Mouse (Mus musculus): Measurements from ENCODE around the gene Sox30. TPM values are rescaled to one million over a fixed set of nuclear protein-coding genes. Genes with fewer than 3 reads are reported as not detected.

The Sox30 gene
- polyA plus RNA-seq, 1 experiment from 2014 or later: 0.12 TPM

DNA sequence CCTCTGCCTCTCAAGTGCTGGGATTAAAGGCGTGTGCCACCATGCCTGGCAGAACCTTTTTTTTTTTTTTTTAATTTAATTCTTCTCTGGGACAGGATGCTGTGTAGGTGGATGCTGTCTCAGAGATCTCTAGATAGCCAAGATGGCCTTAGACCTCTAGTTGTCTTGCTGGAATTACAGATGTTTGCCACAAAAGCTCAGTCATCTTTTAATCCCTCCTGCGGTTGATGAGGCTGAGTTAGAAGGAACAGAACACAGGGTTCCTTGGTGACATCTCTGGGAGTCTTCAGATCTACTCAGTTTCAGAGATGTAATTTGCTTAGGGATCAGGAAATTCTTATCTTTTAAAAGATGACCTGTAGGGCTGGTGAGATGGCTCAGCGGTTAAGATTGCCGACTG lies 78.8 kb downstream of the Sox30 start:
- Histone ChIP-seq H3K9me3 (replicated peaks) (no peaks in the 10 kb centered on the region), H3K36me3 (peaks cover 4% of the 10 kb centered on the region; the same call in 1 of the 2 replicates), H3K9ac (replicated peaks) (no peak overlapping the region), H3K4me2 (no peak overlapping the region), H3K4me3 (replicated peaks) (no peak overlapping the region), H3K27me3 (replicated peaks) (no peaks in the 10 kb centered on the region), H3K4me1 (peaks cover 30% of the 10 kb centered on the region), H3K27ac (replicated peaks) (no peak overlapping the region)
- no peak for ATAC-seq (ENCODE audit: low FRiP score)
- WGBS: 92% methylated on average over 4 of the region's 4 CpGs

DNA sequence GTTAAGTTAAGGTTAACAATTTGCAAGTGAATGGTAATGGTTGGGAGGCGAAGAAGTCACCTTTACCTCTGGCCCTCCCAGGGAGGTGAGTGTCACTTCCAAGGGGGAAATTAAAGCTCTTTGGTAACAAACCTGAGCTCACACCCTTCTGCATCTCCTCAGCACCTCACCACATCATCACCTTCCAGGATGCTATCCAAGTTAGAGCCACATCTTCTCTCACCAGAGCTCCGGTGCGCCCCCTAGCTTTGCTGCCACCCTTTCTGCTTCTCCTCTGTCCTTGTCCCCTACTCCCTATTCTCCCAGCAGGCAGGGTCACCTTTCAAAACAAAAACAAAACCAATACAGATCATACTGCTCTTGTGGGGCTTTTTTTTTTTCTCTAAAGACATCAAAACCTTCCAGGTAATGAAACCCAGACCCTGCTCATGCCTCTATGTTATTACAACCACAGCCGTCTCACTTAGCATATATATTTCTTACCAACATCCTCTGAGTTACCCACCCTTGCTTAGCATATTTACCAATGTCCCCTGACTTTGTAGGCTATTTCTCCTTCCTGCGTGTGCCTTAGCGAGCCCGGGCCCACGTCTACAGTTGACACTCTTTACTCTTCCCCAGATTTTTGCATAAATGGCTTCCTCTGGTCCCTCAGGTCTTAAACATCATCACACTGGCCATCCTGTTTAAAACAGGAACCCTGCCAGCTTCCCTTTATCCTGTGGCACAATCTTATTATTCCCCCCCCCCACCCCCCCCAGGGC lies 80.0 kb downstream of the Sox30 start:
- no peaks in the 10 kb centered on the region for H3K9me3 ChIP-seq (replicated peaks)
- no peak for ATAC-seq (ENCODE audit: low FRiP score)
- H3K36me3 ChIP-seq: peaks cover 4% of the 10 kb centered on the region; the same call in 1 of the 2 replicates

DNA sequence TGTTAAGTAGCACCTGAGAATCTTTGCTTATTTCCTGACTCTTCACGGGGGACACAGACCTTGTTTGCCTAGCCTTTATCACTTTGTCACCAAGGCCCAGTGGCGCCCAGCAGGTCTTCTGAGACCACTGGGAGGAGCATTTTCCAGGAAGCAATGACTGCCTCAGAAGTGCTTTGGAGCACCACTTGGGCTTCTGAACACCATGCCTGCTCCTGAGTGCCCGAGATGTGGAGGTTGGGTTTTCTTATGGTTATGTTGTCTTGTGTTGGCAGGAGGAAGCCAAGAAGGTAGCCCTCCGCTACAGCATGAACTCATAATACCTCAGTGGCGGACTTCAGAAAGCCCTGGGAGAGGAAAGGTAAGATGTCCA lies 80.5 kb downstream of the Sox30 start:
- H3K4me3 ChIP-seq (replicated peaks): no peak overlapping the region
- H3K4me1 ChIP-seq: peaks cover 33% of the 10 kb centered on the region
- no peaks in the 10 kb centered on the region for H3K27me3 ChIP-seq (replicated peaks)
- 78% methylated on average over 5 of the region's 5 CpGs for WGBS
- no peak overlapping the region for H3K9ac ChIP-seq (replicated peaks)
- H3K36me3 ChIP-seq: peaks cover 4% of the 10 kb centered on the region; the same call in 1 of the 2 replicates
- no peaks in the 10 kb centered on the region for H3K9me3 ChIP-seq (replicated peaks)
- ATAC-seq (ENCODE audit: low FRiP score): no peak
- H3K27ac ChIP-seq (replicated peaks): no peak overlapping the region
- H3K4me2 ChIP-seq: no peak overlapping the region

More for the DNA sequence above, 80.0 kb downstream of the Sox30 start:
- Histone ChIP-seq H3K27ac (replicated peaks) (no peak overlapping the region), H3K9ac (replicated peaks) (no peak overlapping the region), H3K27me3 (replicated peaks) (no peaks in the 10 kb centered on the region), H3K4me1 (peaks cover 33% of the 10 kb centered on the region), H3K4me2 (no peak overlapping the region), H3K4me3 (replicated peaks) (no peak overlapping the region)
- 76% methylated on average over 8 of the region's 8 CpGs for WGBS

- H3K27ac ChIP-seq (replicated peaks): no peak overlapping the region
- H3K27me3 ChIP-seq (replicated peaks): no peaks in the 10 kb centered on the region
- H3K4me1 ChIP-seq: peaks cover 31% of the 10 kb centered on the region
- H3K4me3 ChIP-seq (replicated peaks): no peak overlapping the region
- no peaks in the 10 kb centered on the region for H3K9me3 ChIP-seq (replicated peaks)
- 80% methylated on average over 6 of the region's 6 CpGs for WGBS
- no peak for ATAC-seq (ENCODE audit: low FRiP score)
- H3K36me3 ChIP-seq: peaks cover 4% of the 10 kb centered on the region; the same call in 1 of the 2 replicates
- no peak overlapping the region for H3K9ac ChIP-seq (replicated peaks)
- no peak overlapping the region for H3K4me2 ChIP-seq
Observed at GRCm38 (mm10) chr11:46061776-46062445, 81.8 kb downstream of the Sox30 start.

- H3K4me1 ChIP-seq: peaks cover 25% of the 10 kb centered on the region
- no peak overlapping the region for H3K9ac ChIP-seq (replicated peaks)
- no peak overlapping the region for H3K4me2 ChIP-seq
- H3K27me3 ChIP-seq (replicated peaks): no peaks in the 10 kb centered on the region
- no peak overlapping the region for H3K4me3 ChIP-seq (replicated peaks)
- WGBS: 60% methylated on average over 4 of the region's 4 CpGs
- ATAC-seq (ENCODE audit: low FRiP score): no peak
- H3K27ac ChIP-seq (replicated peaks): no peak overlapping the region
- peaks cover 4% of the 10 kb centered on the region; the same call in 1 of the 2 replicates for H3K36me3 ChIP-seq
- no peaks in the 10 kb centered on the region for H3K9me3 ChIP-seq (replicated peaks)
Observed at GRCm38 (mm10) chr11:46062569-46062968, 82.5 kb downstream of the Sox30 start.

- Histone ChIP-seq H3K27me3 (replicated peaks) (no peaks in the 10 kb centered on the region), H3K27ac (replicated peaks) (no peak overlapping the region), H3K4me3 (replicated peaks) (no peak overlapping the region), H3K9me3 (replicated peaks) (no peaks in the 10 kb centered on the region), H3K4me2 (no peak overlapping the region), H3K4me1 (peaks cover 19% of the 10 kb centered on the region), H3K36me3 (peaks cover 4% of the 10 kb centered on the region; the same call in 1 of the 2 replicates), H3K9ac (replicated peaks) (no peak overlapping the region)
- ATAC-seq (ENCODE audit: low FRiP score): no peak
- WGBS: 65% methylated on average over 9 of the region's 9 CpGs
Observed at GRCm38 (mm10) chr11:46062993-46063731, 83.1 kb downstream of the Sox30 start.

- Histone ChIP-seq H3K4me1 (peaks cover 28% of the 10 kb centered on the region), H3K4me3 (replicated peaks) (no peak overlapping the region), H3K9ac (replicated peaks) (no peak overlapping the region), H3K27ac (replicated peaks) (no peak overlapping the region), H3K27me3 (replicated peaks) (no peaks in the 10 kb centered on the region), H3K4me2 (no peak overlapping the region), H3K36me3 (peaks cover 4% of the 10 kb centered on the region; the same call in 1 of the 2 replicates), H3K9me3 (replicated peaks) (no peaks in the 10 kb centered on the region)
- no peak for ATAC-seq (ENCODE audit: low FRiP score)
- 65% methylated on average over 8 of the region's 8 CpGs for WGBS
Observed at GRCm38 (mm10) chr11:46064767-46065166, 84.7 kb downstream of the Sox30 start.

GRCm38 (mm10) chr11:46065201-46066011 lies 85.3 kb downstream of the Sox30 start:
- Histone ChIP-seq H3K4me1 (peaks cover 32% of the 10 kb centered on the region), H3K27ac (replicated peaks) (peak overlapping the region; percentile 41), H3K27me3 (replicated peaks) (no peaks in the 10 kb centered on the region), H3K4me2 (no peak overlapping the region), H3K36me3 (peaks cover 4% of the 10 kb centered on the region; the same call in 1 of the 2 replicates), H3K9ac (replicated peaks) (no peak overlapping the region), H3K9me3 (replicated peaks) (no peaks in the 10 kb centered on the region), H3K4me3 (replicated peaks) (no peak overlapping the region)
- 51% methylated on average over 21 of the region's 21 CpGs for WGBS
- peak; percentile 51; the same call in 1 of the 2 replicates for ATAC-seq (ENCODE audit: low FRiP score)

Other genes with a start within 250 kb of the Sox30 start
- gene Clint1, start 128.3 kb upstream of the Sox30 start, polyA plus RNA-seq (2015; fragmentation: Nextera tagmentation; extraction: Ambion mirVana): 41.5 and 48.7 TPM in 2 replicates
- 22.5 and 24.5 TPM in 2 replicates for gene Lsm11, start 35.4 kb upstream of the Sox30 start, polyA plus RNA-seq (2015; fragmentation: Nextera tagmentation; extraction: Ambion mirVana)
- gene Thg1l, start 24.8 kb upstream of the Sox30 start, polyA plus RNA-seq (2015; fragmentation: Nextera tagmentation; extraction: Ambion mirVana): 9.4 and 10.5 TPM in 2 replicates
- 4.5 and 6.6 TPM in 2 replicates for gene Gm12166, start 72.0 kb downstream of the Sox30 start, polyA plus RNA-seq (2015; fragmentation: Nextera tagmentation; extraction: Ambion mirVana)
- gene Adam19, start 75.7 kb downstream of the Sox30 start, polyA plus RNA-seq (2015; fragmentation: Nextera tagmentation; extraction: Ambion mirVana): 13.7 and 16.8 TPM in 2 replicates
- gene Nipal4, start 186.2 kb downstream of the Sox30 start, polyA plus RNA-seq (2015; fragmentation: Nextera tagmentation; extraction: Ambion mirVana): 0.15 and 0.75 TPM in 2 replicates

All from neural tube, embryonic 15.5 days (tissue).